Mouse (Mus musculus): ENCODE results near the gene Anxa2. TPM values are rescaled to one million over a fixed set of nuclear protein-coding genes. Genes with fewer than 3 reads are reported as not detected.

Gene Anxa2
- total and polyA plus RNA-seq, 3 experiments, result 0.13 to 0.26 TPM; not detected in 1

DNA sequence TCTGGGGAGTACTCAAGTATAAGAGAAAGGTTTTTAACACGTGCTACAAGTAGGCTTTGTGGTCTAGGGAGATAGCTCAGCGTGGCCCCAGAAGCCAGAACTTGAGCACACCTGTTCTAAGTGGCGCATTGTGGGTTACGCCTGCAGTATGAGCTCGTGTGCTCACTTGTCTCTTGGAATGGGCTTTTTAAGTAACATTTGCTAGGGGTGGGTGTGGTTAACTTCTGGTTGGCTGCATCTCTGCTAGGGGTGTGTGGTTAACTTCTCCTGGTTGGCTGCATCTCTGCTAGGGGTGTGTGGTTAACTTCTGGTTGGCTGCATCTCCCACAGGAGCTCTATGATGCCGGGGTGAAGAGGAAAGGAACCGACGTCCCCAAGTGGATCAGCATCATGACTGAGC lies 32.7 kb downstream of the Anxa2 start:
- Histone ChIP-seq H3K4me1 (ENCODE audit: control insufficient read depth in 1 of 2, insufficient read depth in 2 of 2) (peaks cover 6 to 16% of the 10 kb centered on the region in 2 experiments; a peak in 3 of 4 replicates), H3K4me3 (replicated peaks in 1 of 3; ENCODE audit: low read depth in 2 of 3, low read length in 2 of 3, poor library complexity in 1 of 3) (no peak overlapping the region), H3K4me2 (ENCODE audit: insufficient read depth, low read depth, poor library complexity, severe bottlenecking) (peak overlapping the region; percentile 12; the same call in 1 of the 2 replicates), H3K27me3 (replicated peaks) (no peaks in the 10 kb centered on the region), H3K9me3 (replicated peaks; ENCODE audit: low read length) (no peaks in the 10 kb centered on the region), H3K27ac (ENCODE audit: insufficient read depth, low read depth) (no peak overlapping the region), H3K9ac (ENCODE audit: insufficient read depth, low read depth) (no peak overlapping the region), H3K79me2 (replicated peaks; ENCODE audit: control insufficient read depth, extremely low read depth, insufficient read depth, poor library complexity, severe bottlenecking) (no peaks in the 10 kb centered on the region), H3K36me3 (replicated peaks in 1 of 2; ENCODE audit: control insufficient read depth in 1 of 2, insufficient read depth in 1 of 2, low read length in 1 of 2) (no peaks in the 10 kb centered on the region)
- in situ Hi-C loops (cut with MboI; ENCODE audit: low pct_ligation_motif_present, low pct_unique_long_range_greater_than_20kb, low sequenced_read_pairs), result loop anchor here (5.0 to 25.0 kb wide), 2 partner anchors 109 to 524 kb away; no protein-coding TSS in a partner anchor
- DNase-seq (ENCODE audit: extremely low read depth), result peak; percentile 63
- dilution Hi-C loops (cut with MboI; ENCODE audit: extremely low pct_ligation_motif_present, extremely low pct_unique_long_range_greater_than_20kb, low sequenced_read_pairs), result no loop called here
- TF ChIP-seq MAX (IDR thresholded peaks at IDR 0.05; ENCODE audit: low read length) (0 out of 2 replicates have a peak, but pooled peaks have one; percentile 13), BHLHE40 (IDR thresholded peaks at IDR 0.05; ENCODE audit: low read depth, low read length) (peak; percentile 49), MYC (IDR thresholded peaks at IDR 0.05; ENCODE audit: low read depth, low read length) (peak; percentile 20; the same call in 1 of the 2 replicates), MXI1 (IDR thresholded peaks at IDR 0.05; ENCODE audit: low read depth, low read length) (no peak), CHD1 (IDR thresholded peaks at IDR 0.05; ENCODE audit: low read depth, low read length) (no peak)

DNA sequence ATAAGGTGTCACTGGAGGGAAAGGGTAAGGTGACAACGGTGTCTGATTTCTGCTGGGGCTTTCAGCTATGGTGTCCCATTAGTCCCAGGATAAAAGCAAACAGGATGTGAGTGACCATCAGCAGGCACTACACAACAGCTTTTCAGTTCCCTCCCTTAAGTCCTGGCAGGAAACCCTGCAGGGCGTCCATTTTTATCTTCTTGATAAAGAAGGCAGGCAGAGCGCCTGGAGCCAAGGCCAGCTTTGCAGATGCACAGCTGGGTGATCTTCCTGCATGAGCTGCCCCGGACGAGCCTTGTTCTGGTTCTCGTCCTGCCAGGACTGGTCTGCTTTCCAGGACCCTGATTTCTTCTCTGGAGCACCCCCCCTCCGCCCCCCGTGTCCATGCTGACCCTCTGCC lies 35.1 kb downstream of the Anxa2 start:
- H3K27me3 ChIP-seq (replicated peaks), result no peaks in the 10 kb centered on the region
- in situ Hi-C loops (cut with MboI; ENCODE audit: low pct_ligation_motif_present, low pct_unique_long_range_greater_than_20kb, low sequenced_read_pairs) (loop anchor here (5.0 to 25.0 kb wide), 2 partner anchors 111 to 526 kb away; no protein-coding TSS in a partner anchor), dilution Hi-C loops (cut with MboI; ENCODE audit: extremely low pct_ligation_motif_present, extremely low pct_unique_long_range_greater_than_20kb, low sequenced_read_pairs) (no loop called here)
- no peak for DNase-seq (ENCODE audit: extremely low read depth)
- H3K27ac ChIP-seq (ENCODE audit: insufficient read depth, low read depth), result no peak overlapping the region
- no peaks in the 10 kb centered on the region for H3K36me3 ChIP-seq (replicated peaks in 1 of 2; ENCODE audit: control insufficient read depth in 1 of 2, insufficient read depth in 1 of 2, low read length in 1 of 2)
- H3K4me2 ChIP-seq (ENCODE audit: insufficient read depth, low read depth, poor library complexity, severe bottlenecking), result no peak overlapping the region
- TF ChIP-seq EP300 (IDR thresholded peaks at IDR 0.05; ENCODE audit: low read length), result no peak
- no peaks in the 10 kb centered on the region for H3K79me2 ChIP-seq (replicated peaks; ENCODE audit: control insufficient read depth, extremely low read depth, insufficient read depth, poor library complexity, severe bottlenecking)
- H3K4me1 ChIP-seq (ENCODE audit: control insufficient read depth in 1 of 2, insufficient read depth in 2 of 2), result peaks cover 6 to 16% of the 10 kb centered on the region in 2 experiments; a peak in 3 of 4 replicates
- H3K4me3 ChIP-seq (replicated peaks in 1 of 3; ENCODE audit: low read depth in 2 of 3, low read length in 2 of 3, poor library complexity in 1 of 3), result no peak overlapping the region
- peaks cover 4% of the 10 kb centered on the region for H3K9me3 ChIP-seq (replicated peaks; ENCODE audit: low read length)
- H3K9ac ChIP-seq (ENCODE audit: insufficient read depth, low read depth), result no peak overlapping the region

GRCm38 (mm10) chr9:69488972-69489371 lies 35.6 kb downstream of the Anxa2 start:
- in situ Hi-C loops (cut with MboI; ENCODE audit: low pct_ligation_motif_present, low pct_unique_long_range_greater_than_20kb, low sequenced_read_pairs) (loop anchor here (5.0 to 25.0 kb wide), 2 partner anchors 112 to 527 kb away; no protein-coding TSS in a partner anchor), dilution Hi-C loops (cut with MboI; ENCODE audit: extremely low pct_ligation_motif_present, extremely low pct_unique_long_range_greater_than_20kb, low sequenced_read_pairs) (no loop called here)
- DNase-seq (ENCODE audit: extremely low read depth), result peak; percentile 17
- TF ChIP-seq SMC3 (IDR thresholded peaks at IDR 0.05; ENCODE audit: low read depth, low read length), result peak; percentile 49
- TF ChIP-seq PAX5 (IDR thresholded peaks at IDR 0.05; ENCODE audit: low read length), result no peak
- TF ChIP-seq CTCF (conservative IDR thresholded peaks at IDR 0.05 in 1 of 2, IDR thresholded peaks at IDR 0.05 in 1 of 2; ENCODE audit: low read depth in 2 of 2, low read length in 2 of 2), result peak in 1 of 2 experiments; percentile 63; a peak in 2 of 4 replicates
- peak; percentile 40 for TF ChIP-seq RAD21 (IDR thresholded peaks at IDR 0.05; ENCODE audit: low read depth, low read length)
- no peaks in the 10 kb centered on the region for H3K27me3 ChIP-seq (replicated peaks)
- H3K9me3 ChIP-seq (replicated peaks; ENCODE audit: low read length), result peaks cover 4% of the 10 kb centered on the region
- H3K9ac ChIP-seq (ENCODE audit: insufficient read depth, low read depth), result no peak overlapping the region
- no peak overlapping the region for H3K27ac ChIP-seq (ENCODE audit: insufficient read depth, low read depth)
- H3K4me2 ChIP-seq (ENCODE audit: insufficient read depth, low read depth, poor library complexity, severe bottlenecking), result no peak overlapping the region
- H3K4me3 ChIP-seq (replicated peaks in 1 of 3; ENCODE audit: low read depth in 2 of 3, low read length in 2 of 3, poor library complexity in 1 of 3), result no peak overlapping the region
- H3K36me3 ChIP-seq (replicated peaks in 1 of 2; ENCODE audit: control insufficient read depth in 1 of 2, insufficient read depth in 1 of 2, low read length in 1 of 2), result no peaks in the 10 kb centered on the region
- H3K4me1 ChIP-seq (ENCODE audit: control insufficient read depth in 1 of 2, insufficient read depth in 2 of 2), result peaks cover 6 to 16% of the 10 kb centered on the region in 2 experiments; a peak in 3 of 4 replicates
- no peaks in the 10 kb centered on the region for H3K79me2 ChIP-seq (replicated peaks; ENCODE audit: control insufficient read depth, extremely low read depth, insufficient read depth, poor library complexity, severe bottlenecking)

All from CH12.LX (cell line).